Mouse (Mus musculus) ES-CJ7 (cell line): Measurements from ENCODE around the gene Ngly1.

Source experiments
- DNase-seq: peaks from one replicate; pipeline ENCODE4 v3.0.0; 2011; ENCODE audit warnings: low read depth, low spot score

Gene Ngly1

DNA sequence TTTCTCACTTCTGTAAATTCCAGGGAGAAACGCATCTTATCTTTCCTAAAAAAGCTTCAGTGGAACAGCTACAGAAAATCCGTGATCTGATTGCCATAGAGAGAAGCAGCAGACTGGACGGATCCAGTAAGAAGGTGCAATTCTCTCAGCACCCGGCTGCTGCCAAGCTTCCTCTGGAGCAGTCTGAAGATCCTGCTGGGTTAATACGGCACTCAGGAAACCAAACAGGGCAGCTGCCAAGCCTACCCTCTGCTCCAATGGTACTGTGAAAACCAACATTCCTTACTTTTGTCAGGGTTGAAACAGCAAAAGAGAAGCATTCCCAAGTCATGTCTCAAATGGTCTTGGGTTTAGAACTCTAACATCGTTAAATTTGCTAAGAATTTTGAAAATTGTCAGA, 11.5 kb downstream of the Ngly1 start:
- DNase-seq: no peak

DNA sequence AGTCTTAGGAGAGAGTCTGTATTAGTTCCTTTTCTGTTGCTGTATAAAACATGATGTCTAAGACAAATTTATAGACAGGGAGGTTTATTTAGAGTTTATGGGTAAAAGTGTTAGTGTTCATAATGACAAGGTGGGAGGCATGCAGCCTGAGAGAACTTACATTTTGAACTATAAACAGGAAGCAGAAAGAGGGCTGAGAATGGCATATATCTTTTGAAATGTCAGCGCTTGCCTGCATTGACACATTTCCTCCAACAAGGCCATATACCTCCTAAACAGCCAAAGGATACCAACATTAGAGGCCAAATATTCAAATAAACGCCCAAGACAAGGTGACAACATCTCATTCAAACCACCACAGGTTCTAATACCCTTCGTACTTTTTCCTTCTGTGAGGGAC, 12.8 kb downstream of the Ngly1 start:
- DNase-seq: no peak

DNA sequence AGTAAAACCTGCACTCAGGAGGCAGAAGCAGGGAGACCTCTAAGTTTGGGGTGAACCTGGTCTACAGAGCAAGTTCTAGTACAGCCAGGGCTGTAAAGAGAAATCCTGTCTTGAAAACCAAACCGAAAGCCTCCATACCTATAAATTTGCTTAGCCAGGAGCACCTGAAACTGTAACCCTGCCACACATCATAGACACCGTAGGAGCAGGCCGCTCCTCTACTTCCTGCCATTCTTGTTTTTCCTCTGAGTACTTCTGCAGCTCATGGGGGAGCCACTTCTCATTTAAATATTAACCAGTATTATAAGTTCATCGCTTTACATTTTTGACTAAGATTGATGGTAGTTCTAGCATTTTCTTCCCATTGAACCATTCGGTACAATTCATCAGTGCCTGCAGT, 17.9 kb downstream of the Ngly1 start:
- DNase-seq: no peak

DNA sequence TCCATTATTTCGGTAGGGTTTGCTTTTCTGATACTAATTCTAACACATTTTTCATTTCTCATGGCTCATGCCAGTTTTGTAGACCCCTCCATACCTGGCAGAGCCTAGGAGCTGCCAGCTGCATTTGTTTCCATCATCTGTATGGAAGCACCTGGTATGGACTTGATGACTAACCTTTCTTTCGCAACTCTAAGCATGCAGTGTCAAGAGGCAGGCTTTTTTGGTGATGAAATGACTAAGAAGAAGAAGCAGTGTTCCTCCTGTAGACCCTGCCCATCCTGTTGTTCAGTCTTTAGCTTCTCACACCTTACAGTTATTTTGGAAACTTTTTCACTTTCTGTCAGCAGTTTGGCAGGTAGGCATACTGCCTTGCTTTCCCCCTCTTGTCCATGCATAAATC, 20.7 kb downstream of the Ngly1 start:
- no peak for DNase-seq

DNA sequence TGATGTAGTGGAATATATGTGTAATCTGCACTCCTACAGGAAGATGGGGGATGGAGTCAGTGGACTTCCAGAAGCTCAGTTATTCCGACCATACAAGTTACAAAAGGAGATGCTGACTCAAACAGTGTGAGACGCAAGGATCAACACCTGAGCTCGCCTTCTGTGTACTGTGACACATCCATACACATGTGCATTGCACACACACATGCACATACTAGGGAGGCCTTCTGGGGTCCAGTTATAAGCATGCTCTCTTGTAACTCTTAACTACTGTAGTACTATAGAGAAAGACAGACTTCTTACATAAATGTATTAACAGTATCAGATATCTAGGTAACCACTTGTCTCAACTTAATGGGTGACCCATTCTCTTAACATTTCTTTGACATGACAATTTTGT, 24.6 kb downstream of the Ngly1 start:
- no peak for DNase-seq

DNA sequence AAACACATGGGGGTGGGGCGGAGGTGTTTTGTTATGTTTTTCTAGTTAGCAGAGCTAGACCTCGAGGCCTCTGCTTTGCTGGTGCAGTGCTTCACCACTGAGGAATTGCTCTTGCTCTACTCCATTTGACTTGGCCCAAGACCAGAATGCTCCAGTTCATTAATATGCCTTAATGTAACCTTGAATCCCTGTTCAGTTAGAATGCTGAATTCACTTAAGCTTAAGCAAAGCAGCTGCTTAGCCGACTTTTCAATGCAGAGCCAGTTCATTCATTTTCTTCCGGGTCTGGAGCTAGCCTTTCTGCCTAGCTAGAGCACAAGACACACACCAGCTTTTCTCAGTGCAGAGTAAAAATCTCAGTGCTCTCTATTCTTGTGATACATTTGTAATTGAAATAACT, 30.1 kb downstream of the Ngly1 start:
- no peak for DNase-seq

DNA sequence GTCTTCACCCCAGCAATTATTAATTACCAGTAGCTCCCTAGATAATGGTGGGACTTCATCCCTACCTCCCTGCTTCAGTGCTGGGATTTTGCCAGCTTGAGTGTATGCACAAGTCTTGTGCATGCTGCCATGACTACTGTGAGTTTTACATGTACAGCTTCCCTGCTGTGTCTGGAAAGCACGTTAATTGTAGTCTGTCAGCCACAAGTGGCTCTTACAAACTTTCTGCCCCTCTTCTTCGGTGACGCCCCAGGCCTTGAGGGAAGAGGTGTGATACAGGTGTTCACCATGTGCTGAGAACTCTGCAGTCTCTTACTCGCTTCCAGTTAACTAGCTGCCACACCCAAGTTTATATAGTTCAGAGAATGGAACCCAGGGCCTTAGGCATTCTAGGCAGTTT, 34.9 kb downstream of the Ngly1 start:
- DNase-seq: peak; percentile 46

DNA sequence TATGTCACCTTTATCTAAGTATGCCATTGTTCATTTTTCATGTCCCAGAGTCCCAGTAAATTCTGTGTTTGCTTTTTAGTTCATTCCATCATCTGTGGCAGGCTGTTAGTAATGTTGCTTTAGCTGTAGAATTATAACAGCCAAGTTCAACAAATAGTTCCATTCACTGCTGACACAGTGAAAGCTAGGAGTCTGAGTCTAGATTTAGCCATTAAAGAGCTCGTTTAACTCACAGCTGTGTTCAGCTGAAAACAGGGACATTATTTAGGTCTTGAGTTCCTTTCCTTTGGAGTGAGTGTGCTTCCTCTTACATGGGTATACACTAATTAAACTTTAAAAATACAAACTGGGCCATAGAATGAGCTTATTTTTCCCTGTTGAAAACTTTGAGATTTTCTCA, 43.3 kb downstream of the Ngly1 start:
- DNase-seq: no peak

DNA sequence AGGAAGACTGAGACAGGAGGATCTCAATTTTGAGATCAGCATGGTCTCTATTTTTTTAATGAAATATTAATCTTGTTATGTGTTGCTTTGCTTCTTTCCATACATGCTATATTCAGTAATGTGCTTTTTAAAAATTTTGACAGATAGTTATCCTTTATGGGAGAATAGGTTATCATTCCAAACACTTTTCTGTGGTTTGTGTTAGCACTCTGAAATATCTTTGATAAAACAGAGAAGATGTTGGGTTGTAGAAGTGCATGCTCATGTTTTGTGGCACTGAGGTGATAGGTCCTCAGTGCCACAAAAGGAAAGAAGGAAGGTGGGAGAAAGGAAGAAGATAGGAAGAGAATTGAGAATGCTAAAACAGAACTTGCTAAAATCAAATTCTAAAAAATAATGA, 43.9 kb downstream of the Ngly1 start:
- no peak for DNase-seq

DNA sequence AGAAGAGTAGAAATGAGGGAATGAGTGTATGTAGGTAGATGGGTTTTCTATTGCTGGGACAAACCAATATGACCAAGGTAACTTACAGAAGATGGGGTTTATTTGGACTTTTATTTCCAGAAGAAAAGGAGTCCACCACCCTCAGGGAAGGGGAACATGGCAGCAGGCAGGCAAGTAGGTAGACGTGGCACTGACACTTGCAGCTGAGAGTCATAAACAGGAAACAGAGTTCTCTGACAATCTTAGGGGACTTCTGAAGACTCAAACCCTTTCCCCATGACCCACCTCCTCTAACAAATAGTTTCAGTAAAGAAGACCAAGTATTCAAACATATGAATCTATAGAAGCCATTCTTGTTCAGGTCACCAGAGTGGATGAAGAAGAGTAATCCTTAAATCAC, 44.8 kb downstream of the Ngly1 start:
- DNase-seq: no peak

DNA sequence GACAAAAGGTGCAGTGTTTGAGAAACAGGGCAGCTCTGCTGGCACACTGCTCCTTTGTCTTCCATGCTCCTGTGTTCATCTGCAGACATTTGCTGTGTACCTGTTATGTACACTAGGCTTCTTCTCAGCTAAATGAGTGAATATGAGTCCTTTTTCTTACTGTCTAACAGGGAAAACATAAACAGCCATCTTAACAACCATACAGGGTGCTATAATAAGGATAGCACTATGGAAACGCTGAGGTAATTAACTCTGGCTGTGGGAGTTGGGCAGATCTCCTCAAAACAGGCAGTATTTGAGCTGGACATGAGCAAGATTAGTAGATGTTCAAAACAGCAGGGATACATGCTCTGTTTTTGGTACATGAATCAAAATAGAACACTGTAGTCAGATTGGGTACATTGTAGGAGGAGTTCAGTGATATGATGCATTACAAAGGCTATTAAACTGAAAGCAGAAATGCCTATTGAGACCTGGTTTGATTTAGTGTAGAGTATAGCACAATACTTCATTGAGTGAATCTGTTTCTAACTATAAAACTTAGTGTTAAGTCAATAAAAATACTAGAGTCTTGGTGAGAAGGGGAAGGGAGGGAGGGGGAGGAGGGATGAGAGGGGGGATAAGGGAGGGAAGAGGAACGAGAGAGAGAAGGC, 47.9 kb downstream of the Ngly1 start:
- no peak for DNase-seq

DNA sequence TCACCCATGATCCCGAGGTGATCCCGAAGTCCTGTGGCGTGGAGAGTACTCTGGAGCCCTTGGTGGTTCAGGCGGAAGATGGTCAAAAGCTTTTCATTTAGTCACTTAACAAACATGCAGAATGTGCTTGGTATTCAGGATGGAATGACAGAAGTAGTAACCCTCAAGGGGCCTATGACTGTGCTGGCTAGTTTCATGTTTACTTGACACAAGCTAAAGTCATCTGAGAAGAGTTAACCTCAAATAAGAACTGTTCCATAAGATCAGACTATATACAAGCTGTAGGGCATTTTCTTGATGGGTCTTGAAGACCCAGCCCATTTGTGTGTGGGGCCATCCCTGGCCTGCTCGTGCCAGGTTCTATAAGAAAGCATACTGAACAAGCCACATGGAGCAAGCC, 52.7 kb downstream of the Ngly1 start:
- DNase-seq: no peak

DNA sequence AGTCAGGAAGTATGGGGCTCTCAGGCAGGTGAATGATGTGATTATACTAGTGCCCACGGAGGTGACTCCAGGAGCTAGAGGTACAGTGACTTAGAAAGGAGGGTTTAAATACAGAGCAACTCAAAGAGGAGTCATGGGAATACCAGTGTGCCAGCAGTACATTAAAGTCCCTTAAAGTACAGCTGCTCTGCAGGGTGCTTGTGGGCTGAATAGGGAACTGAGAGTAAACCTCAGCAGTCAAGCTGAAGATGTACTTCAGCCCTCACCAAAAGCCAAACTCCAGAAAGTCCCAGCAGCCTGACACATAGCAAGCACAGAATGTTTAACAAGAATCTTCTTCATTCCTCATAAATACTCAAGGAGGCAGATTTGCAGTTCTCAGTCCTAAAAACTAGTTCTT, 53.6 kb downstream of the Ngly1 start:
- no peak for DNase-seq

DNA sequence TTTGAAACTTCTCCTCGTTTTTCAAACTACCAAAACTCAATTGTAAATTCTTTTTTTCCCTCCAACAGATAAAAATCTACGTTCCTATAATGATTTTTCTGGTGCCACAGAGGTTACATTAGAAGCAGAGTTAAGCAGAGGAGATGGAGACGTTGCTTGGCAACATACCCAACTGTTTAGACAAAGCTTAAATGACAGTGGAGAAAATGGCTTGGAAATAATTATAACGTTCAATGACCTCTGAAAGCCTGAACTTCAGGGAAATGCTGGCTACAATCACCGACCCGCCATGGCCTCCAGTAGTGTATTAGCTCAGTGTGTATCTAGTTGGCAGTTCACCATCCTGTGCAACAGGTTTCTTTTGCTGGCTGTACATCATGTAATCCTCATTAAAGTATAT, 61.7 kb downstream of the Ngly1 start:
- no peak for DNase-seq

DNA sequence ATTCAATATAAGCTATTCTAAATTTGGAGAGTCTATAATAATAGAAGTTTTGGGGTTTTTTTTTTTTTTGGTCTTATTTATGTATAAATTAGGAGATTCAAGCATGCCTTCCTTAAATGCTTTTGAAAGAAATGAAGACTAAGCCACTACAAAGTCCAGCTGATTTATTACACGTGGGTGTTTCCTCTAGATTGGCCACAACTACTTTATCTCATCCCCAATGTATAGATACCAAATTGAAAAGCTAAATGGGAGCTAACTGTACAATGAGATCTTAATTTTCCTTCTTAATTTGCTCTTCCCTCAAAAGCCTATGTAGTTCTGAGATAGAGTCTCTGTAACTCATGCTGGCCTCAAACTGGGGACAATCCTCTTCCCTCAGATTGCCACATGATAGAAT, 63.5 kb downstream of the Ngly1 start:
- DNase-seq: no peak

DNA sequence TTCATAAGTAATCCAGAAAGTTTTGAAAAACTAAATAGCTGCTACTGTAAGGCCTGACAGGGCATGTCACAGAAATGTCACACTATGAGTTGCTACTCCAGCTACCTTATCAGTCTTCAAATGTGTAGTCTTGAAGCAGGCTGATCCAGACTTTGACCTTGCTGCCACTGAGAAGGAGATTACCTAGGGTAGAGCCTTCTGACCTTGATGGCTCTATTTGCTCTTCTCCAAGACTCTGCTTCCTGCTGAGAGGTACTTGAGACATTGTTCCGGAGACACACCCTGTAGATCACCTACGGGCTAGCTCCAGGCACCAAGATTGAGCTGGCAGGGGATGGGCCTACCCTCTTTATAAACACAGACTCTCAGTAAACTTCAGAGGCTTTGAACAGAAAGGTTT, 64.0 kb downstream of the Ngly1 start:
- DNase-seq: peak; percentile 98

DNA sequence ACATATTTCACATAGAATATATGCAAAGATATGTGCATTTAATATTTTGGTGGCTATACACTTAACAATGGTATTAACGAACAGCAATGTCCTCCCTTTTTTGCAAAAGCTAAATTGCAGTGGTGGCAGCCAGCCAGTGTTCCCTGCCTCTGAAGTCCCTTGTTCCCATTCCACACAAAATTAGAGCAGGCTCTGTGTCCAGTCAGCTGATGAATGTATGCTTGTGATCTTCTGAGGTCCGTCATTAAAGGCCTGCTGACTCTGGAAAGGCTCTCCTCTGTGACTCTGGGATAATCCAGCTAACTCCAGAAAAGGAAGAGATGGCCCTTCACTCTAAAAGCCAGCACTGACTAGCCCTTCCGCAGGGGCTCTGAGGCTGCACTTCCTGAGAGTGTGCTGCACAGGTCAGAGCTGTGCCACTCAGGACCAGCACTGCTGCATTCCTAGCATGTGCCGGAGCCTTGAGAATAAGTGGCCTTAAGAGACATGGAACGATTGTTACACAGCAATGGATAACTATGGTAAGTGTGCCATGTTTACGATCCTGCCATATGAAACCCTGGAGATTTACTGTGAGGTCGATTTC, 64.9 kb downstream of the Ngly1 start:
- peak; percentile 28 for DNase-seq

DNA sequence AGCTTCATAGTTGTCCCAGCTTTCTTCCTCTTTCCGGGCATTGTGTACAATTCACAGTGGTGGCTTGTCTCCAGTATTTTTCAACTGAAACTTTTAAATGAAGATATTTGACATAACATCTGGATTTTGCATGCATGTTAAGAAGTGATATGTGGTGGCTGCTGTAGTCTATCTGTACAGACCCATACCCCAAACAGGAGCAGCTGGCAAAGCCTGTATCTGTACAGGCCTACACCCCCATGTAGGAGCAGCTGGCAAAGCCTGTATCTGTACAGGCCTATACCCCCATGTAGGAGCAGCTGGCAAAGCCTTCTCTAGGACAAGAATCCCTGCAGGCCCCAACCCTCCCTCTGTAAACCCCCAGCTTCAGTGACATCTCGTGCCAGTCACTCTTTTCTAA, 65.8 kb downstream of the Ngly1 start:
- DNase-seq: no peak

DNA sequence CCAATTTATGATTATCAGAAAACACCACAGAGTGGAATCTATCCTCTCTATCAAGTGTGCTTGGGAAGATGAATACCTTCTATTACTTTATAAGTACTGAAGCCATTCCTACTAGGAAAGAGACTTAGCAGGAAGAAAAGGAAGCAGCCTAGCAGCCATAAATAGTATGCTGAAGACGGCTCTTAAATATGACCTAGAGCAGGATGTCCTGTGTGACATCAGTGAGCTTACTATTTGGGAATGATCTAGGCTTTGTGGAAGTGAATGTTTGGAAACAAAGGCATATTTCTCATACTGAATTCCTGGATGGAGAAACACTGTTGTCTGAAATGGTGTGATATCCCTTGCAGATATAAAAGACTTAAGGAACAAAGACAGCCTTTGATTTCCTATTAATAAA, 67.6 kb downstream of the Ngly1 start:
- DNase-seq: no peak

DNA sequence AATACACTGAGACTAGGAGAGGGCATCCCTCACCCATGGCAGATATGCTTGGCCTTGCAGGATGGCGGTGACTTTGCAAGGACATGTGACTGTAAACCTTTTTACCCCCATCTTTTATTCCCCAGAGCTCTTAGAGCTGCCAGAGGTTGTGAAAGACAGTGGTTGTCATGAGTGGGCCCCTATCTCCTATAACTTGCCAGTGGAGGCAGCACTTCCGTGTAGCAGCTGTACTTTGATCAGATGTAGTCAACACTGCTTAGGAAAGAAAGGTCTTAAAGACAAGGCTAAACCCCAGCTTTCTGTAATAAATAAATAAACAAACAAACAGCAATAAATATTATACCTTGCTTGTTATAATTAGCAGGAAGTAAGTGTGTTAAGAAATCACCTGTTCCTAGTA, 70.7 kb downstream of the Ngly1 start:
- DNase-seq: no peak

DNA sequence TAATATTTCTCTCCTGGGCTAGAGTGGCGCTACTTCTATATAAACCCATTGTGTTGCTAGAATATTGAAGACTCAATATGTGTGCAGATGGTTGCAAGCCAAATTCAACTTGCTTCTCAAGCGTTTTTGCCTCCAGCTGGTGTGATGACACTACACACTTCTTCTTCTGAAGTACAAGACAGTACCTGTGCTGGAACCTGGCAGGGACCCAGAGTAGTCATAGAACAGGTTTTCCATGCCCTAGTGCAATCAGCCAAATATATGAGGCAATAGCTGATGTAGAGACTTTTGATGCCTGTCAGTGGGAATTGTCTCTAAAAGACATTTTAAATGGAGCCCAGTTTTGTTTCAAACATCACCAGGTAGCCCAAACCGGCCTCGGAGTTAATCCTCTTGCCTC, 75.3 kb downstream of the Ngly1 start:
- DNase-seq: no peak

DNA sequence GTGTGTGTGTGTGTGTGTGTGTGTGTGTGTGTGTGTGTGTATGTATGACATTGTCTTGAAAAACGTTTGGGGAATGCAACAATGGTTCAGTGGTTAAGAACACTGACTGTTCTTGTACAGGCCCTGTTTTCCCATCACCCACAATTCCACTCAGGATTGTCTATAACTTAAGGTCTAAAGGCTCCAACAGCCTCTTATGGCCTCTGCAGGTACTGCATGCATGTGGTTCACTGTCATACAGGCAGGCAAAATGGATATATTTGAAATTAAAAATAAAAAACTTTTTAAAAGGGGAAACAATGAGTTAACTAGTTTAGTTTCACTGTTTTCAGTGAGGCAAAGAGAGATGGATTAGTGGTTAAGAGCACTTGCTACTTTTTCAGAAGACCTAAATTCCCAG, 76.1 kb downstream of the Ngly1 start:
- DNase-seq: peak; percentile 21

DNA sequence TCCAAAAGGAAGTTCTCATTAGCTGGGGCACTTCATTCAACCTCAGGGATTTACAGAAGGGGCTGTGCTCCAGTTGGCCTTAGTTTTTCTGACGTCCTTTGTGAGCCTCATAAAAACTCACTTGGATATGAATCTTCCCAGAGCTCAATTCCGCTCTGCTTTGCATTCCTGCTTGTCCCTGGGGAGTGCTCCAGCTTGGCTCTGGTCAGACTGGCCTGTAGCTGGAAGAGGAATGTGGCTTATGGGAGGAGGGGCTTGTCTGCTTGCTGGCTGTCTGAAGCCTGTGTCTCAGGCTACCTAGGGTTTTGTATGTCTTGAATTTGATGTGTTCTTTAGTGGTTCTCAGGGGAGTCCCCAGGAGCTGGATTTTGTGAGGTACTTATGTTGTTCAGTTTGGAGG, 79.5 kb downstream of the Ngly1 start:
- no peak for DNase-seq

DNA sequence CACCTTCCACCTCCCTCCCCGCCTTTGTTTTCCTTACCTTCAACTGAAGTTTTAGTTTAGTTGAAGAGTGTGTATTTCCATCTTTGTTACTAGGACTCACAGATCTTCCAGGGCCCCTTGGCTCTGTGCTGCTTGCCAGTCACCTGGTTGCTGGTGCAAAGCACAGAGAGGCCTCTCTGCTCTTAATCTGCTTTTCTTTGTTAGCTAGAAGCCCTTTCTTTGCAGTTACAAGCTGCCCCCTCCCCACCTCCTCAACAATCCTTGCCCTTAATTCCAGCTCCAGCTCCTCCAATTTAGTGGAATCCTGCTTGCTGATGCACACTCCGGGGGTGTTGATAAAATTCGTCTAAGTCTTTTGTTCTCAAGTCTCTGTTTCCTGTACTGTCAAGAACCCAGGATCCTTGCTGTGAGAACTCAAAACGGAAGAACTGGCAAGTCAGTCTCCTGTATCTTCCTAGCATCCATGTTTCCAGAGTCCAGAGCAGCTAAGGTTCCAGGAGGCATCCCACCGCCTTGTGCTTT, 79.9 kb downstream of the Ngly1 start:
- peak; percentile 59 for DNase-seq
